Mouse (Mus musculus) forebrain, embryonic 11.5 days (tissue): ENCODE results near the gene F13b. TPM values are rescaled to one million over a fixed set of nuclear protein-coding genes. Genes with fewer than 3 reads are reported as not detected.

Experiments
- ATAC-seq: fragments of 200-750 bp; cut with Nextera tagmentation; replicated peaks from 2 replicates; pipeline ENCODE4 v1.8.0; 2017; ENCODE audit warnings: moderate TSS enrichment; ENCODE audit not compliant: low FRiP score
- DNase-seq: peaks from one replicate; pipeline ENCODE4 v3.0.0-alpha.2; 2017; ENCODE audit warnings: low spot score
- H3K27ac ChIP-seq: fragments of 300-500 bp; sonication (generic); 2 replicates; pipeline ENCODE4 v1.5.1; 2014; ENCODE audit warnings: low read depth, low read length
- H3K27me3 ChIP-seq: fragments of 300-500 bp; sonication (generic); 2 replicates; pipeline ENCODE4 v1.6.1; 2014; ENCODE audit warnings: mild to moderate bottlenecking, low read length, mixed read lengths; ENCODE audit not compliant: control insufficient read depth, insufficient read depth
- H3K36me3 ChIP-seq: fragments of 300-500 bp; sonication (generic); 2 replicates; pipeline ENCODE4 v1.6.1; 2014; ENCODE audit warnings: mild to moderate bottlenecking, low read length, moderate library complexity, mixed read lengths; ENCODE audit not compliant: control insufficient read depth, insufficient read depth
- H3K4me1 ChIP-seq: fragments of 300-500 bp; sonication (generic); replicated peaks from 2 replicates; pipeline ENCODE4 v1.6.1; 2014; ENCODE audit warnings: low read length, mixed read lengths; ENCODE audit not compliant: control insufficient read depth, insufficient read depth
- H3K4me2 ChIP-seq: fragments of 300-500 bp; sonication (generic); 2 replicates; pipeline ENCODE4 v1.6.1; 2014; ENCODE audit warnings: low read depth, mild to moderate bottlenecking, low read length, moderate library complexity, mixed read lengths; ENCODE audit not compliant: severe bottlenecking
- H3K4me3 ChIP-seq: fragments of 300-500 bp; sonication (generic); 2 replicates; pipeline ENCODE4 v1.5.1; 2014; ENCODE audit warnings: low read depth, low read length
- H3K9ac ChIP-seq: fragments of 300-500 bp; sonication (generic); 2 replicates; pipeline ENCODE4 v1.6.1; 2014; ENCODE audit warnings: low read length
- H3K9me3 ChIP-seq: fragments of 300-500 bp; sonication (generic); 2 replicates; pipeline ENCODE4 v1.6.1; 2016; ENCODE audit warnings: low read length, mixed read lengths; ENCODE audit not compliant: control insufficient read depth
- WGBS: fragments of 180-500 bp; shearing (Covaris S2); extraction: QIAGEN DNeasy Blood & Tissue Kit; methylation state at CpG from one replicate; pipeline ENCODE4 v1.1.7; 2014; 5-methylcytosine and 5-hydroxymethylcytosine counted together
- polyA plus RNA-seq: library from polyadenylated mRNA; unstranded; fragments of >200 nt; fragmentation: Nextera tagmentation; extraction: Ambion mirVana; gene quantifications from 2 replicates; pipeline ENCODE4 v1.2.1, GENCODE M21; 2014

Gene F13b
- polyA plus RNA-seq, 1 experiment from 2014 or later, result not detected

- Histone ChIP-seq H3K27me3 (no peaks in the 10 kb centered on the region), H3K27ac (no peak overlapping the region), H3K9me3 (no peaks in the 10 kb centered on the region), H3K4me3 (no peak overlapping the region), H3K9ac (no peak overlapping the region), H3K36me3 (peaks cover 8% of the 10 kb centered on the region), H3K4me2 (no peak overlapping the region), H3K4me1 (no peaks in the 10 kb centered on the region)
- ATAC-seq, result 0 out of 2 replicates have a peak, but pooled peaks have one; percentile 11
- 64% methylated on average over 3 of the region's 3 CpGs for WGBS
- DNase-seq, result no peak
Observed at GRCm38 (mm10) chr1:139494630-139495029, 6.9 kb upstream of the F13b start.

- ATAC-seq (no peak), DNase-seq (no peak)
- no peaks in the 10 kb centered on the region for H3K4me1 ChIP-seq
- no peak overlapping the region for H3K9ac ChIP-seq
- no peaks in the 10 kb centered on the region for H3K9me3 ChIP-seq
- no peaks in the 10 kb centered on the region for H3K27me3 ChIP-seq
- H3K27ac ChIP-seq, result no peak overlapping the region
- no peak overlapping the region for H3K4me2 ChIP-seq
- peaks cover 5% of the 10 kb centered on the region; the same call in 1 of the 2 replicates for H3K36me3 ChIP-seq
- 92% methylated on average over 2 of the region's 2 CpGs for WGBS
- no peak overlapping the region for H3K4me3 ChIP-seq
Observed at GRCm38 (mm10) chr1:139495408-139495807, 6.1 kb upstream of the F13b start.

- no peak overlapping the region for H3K4me2 ChIP-seq
- peaks cover 5% of the 10 kb centered on the region; the same call in 1 of the 2 replicates for H3K36me3 ChIP-seq
- H3K4me3 ChIP-seq, result no peak overlapping the region
- H3K27ac ChIP-seq, result no peak overlapping the region
- no peak for ATAC-seq
- no peaks in the 10 kb centered on the region for H3K27me3 ChIP-seq
- no peaks in the 10 kb centered on the region for H3K4me1 ChIP-seq
- no peak overlapping the region for H3K9ac ChIP-seq
- 91% methylated on average over 3 of the region's 3 CpGs for WGBS
- DNase-seq, result no peak
- H3K9me3 ChIP-seq, result no peaks in the 10 kb centered on the region
Observed at GRCm38 (mm10) chr1:139496212-139496611, 5.3 kb upstream of the F13b start.

- Histone ChIP-seq H3K27ac (no peak overlapping the region), H3K4me3 (no peak overlapping the region), H3K4me2 (no peak overlapping the region), H3K4me1 (no peaks in the 10 kb centered on the region), H3K27me3 (no peaks in the 10 kb centered on the region), H3K36me3 (peaks cover 3% of the 10 kb centered on the region; the same call in 1 of the 2 replicates), H3K9ac (no peak overlapping the region), H3K9me3 (no peaks in the 10 kb centered on the region)
- no peak for DNase-seq
- no peak for ATAC-seq
Observed at GRCm38 (mm10) chr1:139499751-139500150, 1.8 kb upstream of the F13b start.

- ATAC-seq, result no peak
Observed at GRCm38 (mm10) chr1:139514556-139514955, 13.1 kb downstream of the F13b start.

GRCm38 (mm10) chr1:139548536-139548935 lies 47.0 kb downstream of the F13b start:
- H3K27me3 ChIP-seq, result no peaks in the 10 kb centered on the region
- H3K9ac ChIP-seq, result no peak overlapping the region
- ATAC-seq, result no peak
- DNase-seq, result no peak
- H3K9me3 ChIP-seq, result no peaks in the 10 kb centered on the region
- H3K4me1 ChIP-seq, result no peaks in the 10 kb centered on the region
- 81% methylated on average over 1 of the region's 1 CpGs for WGBS
- no peaks in the 10 kb centered on the region for H3K36me3 ChIP-seq
- H3K4me2 ChIP-seq, result no peak overlapping the region
- H3K27ac ChIP-seq, result no peak overlapping the region
- no peak overlapping the region for H3K4me3 ChIP-seq

More at GRCm38 (mm10) chr1:139514556-139514955, 13.1 kb downstream of the F13b start:
- 93% methylated on average over 12 of the region's 12 CpGs for WGBS
- Histone ChIP-seq H3K9ac (no peak overlapping the region), H3K4me1 (no peaks in the 10 kb centered on the region), H3K36me3 (no peaks in the 10 kb centered on the region), H3K27ac (no peak overlapping the region), H3K27me3 (no peaks in the 10 kb centered on the region), H3K4me3 (no peak overlapping the region), H3K4me2 (no peak overlapping the region), H3K9me3 (no peaks in the 10 kb centered on the region)
- no peak for DNase-seq

GRCm38 (mm10) chr1:139551311-139551710 lies 49.8 kb downstream of the F13b start:
- H3K36me3 ChIP-seq, result no peaks in the 10 kb centered on the region
- no peak overlapping the region for H3K27ac ChIP-seq
- no peak overlapping the region for H3K4me3 ChIP-seq
- no peaks in the 10 kb centered on the region for H3K9me3 ChIP-seq
- no peak overlapping the region for H3K9ac ChIP-seq
- no peaks in the 10 kb centered on the region for H3K27me3 ChIP-seq
- DNase-seq, result no peak
- WGBS, result 84% methylated on average over 1 of the region's 1 CpGs
- H3K4me2 ChIP-seq, result no peak overlapping the region
- no peaks in the 10 kb centered on the region for H3K4me1 ChIP-seq
- no peak for ATAC-seq

GRCm38 (mm10) chr1:139560024-139560423 lies 58.5 kb downstream of the F13b start, which contains the start of gene Cfhr1:
Gene Cfhr1 (minus strand): TSS chr1:139560272.
- no peaks in the 10 kb centered on the region for H3K9me3 ChIP-seq
- no peaks in the 10 kb centered on the region for H3K27me3 ChIP-seq
- no peak for ATAC-seq
- no peak for DNase-seq
- no peak within 1 kb of the TSS for H3K27ac ChIP-seq
- 73% methylated on average over 1 of the region's 1 CpGs for WGBS
- H3K4me1 ChIP-seq, result no peaks in the 10 kb centered on the region
- H3K36me3 ChIP-seq, result no peaks in the 10 kb centered on the region
- no peak within 1 kb of the TSS for H3K4me2 ChIP-seq
- H3K4me3 ChIP-seq, result no peak within 1 kb of the TSS
- H3K9ac ChIP-seq, result no peak within 1 kb of the TSS
